Mouse (Mus musculus) embryonic facial prominence, embryonic 15.5 days (tissue): Measurements from ENCODE around the gene Cdk14. TPM values are rescaled to one million over a fixed set of nuclear protein-coding genes. Genes with fewer than 3 reads are reported as not detected.

Experiments
- ATAC-seq: fragments of 200-750 bp; cut with Nextera tagmentation; 2 replicates; pipeline ENCODE4 v1.8.0; 2017; ENCODE audit warnings: low read depth, moderate TSS enrichment; ENCODE audit not compliant: insufficient number of reproducible peaks, low FRiP score, low TSS enrichment
- H3K27ac ChIP-seq: fragments of 300-500 bp; sonication (generic); replicated peaks from 2 replicates; pipeline ENCODE4 v1.5.1; 2015; ENCODE audit warnings: mild to moderate bottlenecking, inconsistent platforms
- H3K27me3 ChIP-seq: fragments of 300-500 bp; sonication (generic); 2 replicates; pipeline ENCODE4 v1.6.1; 2015; ENCODE audit warnings: inconsistent platforms
- H3K36me3 ChIP-seq: fragments of 300-500 bp; sonication (generic); 2 replicates; pipeline ENCODE4 v1.6.1; 2015; ENCODE audit warnings: mild to moderate bottlenecking, inconsistent platforms
- H3K4me1 ChIP-seq: fragments of 300-500 bp; sonication (generic); 2 replicates; pipeline ENCODE4 v1.6.1; 2015; ENCODE audit warnings: inconsistent platforms
- H3K4me2 ChIP-seq: fragments of 300-500 bp; sonication (generic); replicated peaks from 2 replicates; pipeline ENCODE4 v1.6.1; 2015; ENCODE audit warnings: mild to moderate bottlenecking, inconsistent platforms
- H3K4me3 ChIP-seq: fragments of 300-500 bp; sonication (generic); replicated peaks from 2 replicates; pipeline ENCODE4 v1.5.1; 2015; ENCODE audit warnings: mild to moderate bottlenecking, inconsistent platforms
- H3K9ac ChIP-seq: fragments of 300-500 bp; sonication (generic); 2 replicates; pipeline ENCODE4 v1.6.1; 2015; ENCODE audit warnings: inconsistent platforms
- H3K9me3 ChIP-seq: fragments of 300-500 bp; sonication (generic); replicated peaks from 2 replicates; pipeline ENCODE4 v1.6.1; 2016; ENCODE audit warnings: inconsistent platforms
- WGBS: fragments of 180-500 bp; shearing (Covaris S2); methylation state at CpG from one replicate; pipeline ENCODE4 v1.1.7; 2015; 5-methylcytosine and 5-hydroxymethylcytosine counted together
- polyA plus RNA-seq: library from polyadenylated mRNA; unstranded; fragments of >200 nt; fragmentation: Nextera tagmentation; extraction: Ambion mirVana; gene quantifications from 2 replicates; pipeline ENCODE4 v1.2.1, GENCODE M21; 2015

Gene Cdk14
- polyA plus RNA-seq, 1 experiment from 2014 or later, result 24.5 TPM

DNA sequence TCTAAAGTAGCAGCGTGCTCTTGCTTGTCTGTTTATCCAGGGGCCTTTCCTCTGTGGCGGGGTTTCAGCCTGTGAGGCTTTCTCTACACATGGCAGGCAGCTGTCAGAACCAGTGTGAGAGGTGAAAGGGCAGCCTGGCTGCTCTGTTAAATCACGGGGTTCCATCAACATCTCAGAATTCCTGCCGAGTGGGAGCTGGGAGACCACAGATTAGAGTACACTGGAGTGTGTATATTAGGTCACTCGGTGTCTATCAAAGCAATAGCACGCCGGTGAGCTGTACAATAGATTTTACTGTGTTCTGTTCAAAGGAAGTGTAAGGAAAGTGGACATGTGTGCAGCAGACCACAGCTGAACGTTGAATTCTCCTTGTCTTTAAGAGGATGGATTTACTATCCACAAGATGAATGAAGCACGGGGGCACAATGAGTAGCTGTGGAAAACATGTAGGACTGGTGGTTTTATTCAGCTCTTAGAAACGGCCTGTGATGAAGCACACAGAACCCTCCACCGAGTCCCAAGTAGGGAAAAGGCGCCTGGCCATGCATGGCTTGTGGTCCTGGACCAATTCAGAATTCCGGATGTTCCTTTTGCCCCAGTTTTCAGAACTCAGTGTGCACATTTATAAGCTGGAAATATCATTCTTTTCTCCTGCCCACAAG lies 585.2 kb downstream of the Cdk14 start:
- Histone ChIP-seq H3K27me3 (no peaks in the 10 kb centered on the region), H3K36me3 (no peaks in the 10 kb centered on the region), H3K9ac (no peak overlapping the region), H3K4me2 (no peak overlapping the region), H3K4me1 (no peaks in the 10 kb centered on the region), H3K4me3 (no peak overlapping the region), H3K27ac (no peak overlapping the region), H3K9me3 (no peaks in the 10 kb centered on the region)
- ATAC-seq, result no peak
- WGBS, result 26% methylated on average over 13 of the region's 13 CpGs

DNA sequence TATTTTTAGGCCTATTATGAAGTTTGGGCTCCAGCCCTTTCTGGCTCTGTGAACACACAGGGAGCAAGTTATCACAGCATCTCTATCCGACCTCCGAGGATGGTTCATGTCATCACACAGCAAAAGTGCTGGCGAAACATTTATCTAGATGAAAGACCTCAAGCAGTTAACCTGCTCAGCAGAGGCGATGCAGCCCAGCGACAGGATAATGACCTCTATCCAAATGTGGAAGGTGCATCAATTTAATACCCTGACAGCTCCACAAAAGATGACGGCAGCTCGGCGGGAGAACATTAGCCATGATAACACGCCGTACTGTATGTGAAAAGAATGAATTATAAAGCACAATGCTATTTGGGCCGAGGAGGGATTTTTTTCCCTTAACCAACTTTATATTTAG lies 586.2 kb downstream of the Cdk14 start:
- H3K27ac ChIP-seq, result no peak overlapping the region
- H3K9me3 ChIP-seq, result no peaks in the 10 kb centered on the region
- H3K9ac ChIP-seq, result no peak overlapping the region
- no peaks in the 10 kb centered on the region for H3K36me3 ChIP-seq
- no peaks in the 10 kb centered on the region for H3K27me3 ChIP-seq
- H3K4me3 ChIP-seq, result no peak overlapping the region
- H3K4me2 ChIP-seq, result no peak overlapping the region
- no peak for ATAC-seq
- 59% methylated on average over 11 of the region's 11 CpGs for WGBS
- H3K4me1 ChIP-seq, result no peaks in the 10 kb centered on the region

DNA sequence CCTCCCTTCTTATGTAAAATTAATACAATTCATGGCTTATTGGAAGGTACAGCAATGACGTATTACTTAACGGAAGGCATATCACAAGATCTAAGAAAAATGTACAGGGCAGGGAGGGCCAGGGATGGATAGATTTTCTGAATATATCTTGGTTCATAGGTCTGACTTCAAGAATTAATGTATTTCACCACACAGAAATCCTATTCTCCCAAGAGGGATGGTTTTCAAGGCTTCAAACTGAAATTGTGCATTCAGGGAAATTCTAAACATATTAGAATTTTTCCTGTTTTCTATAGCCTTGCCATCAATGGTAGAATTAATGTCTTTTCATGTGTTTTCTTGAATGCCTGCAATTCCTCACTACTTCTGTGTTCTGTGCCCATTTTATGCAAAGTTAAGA lies 593.2 kb downstream of the Cdk14 start:
- no peaks in the 10 kb centered on the region for H3K9me3 ChIP-seq
- WGBS, result 66% methylated on average over 2 of the region's 2 CpGs
- H3K4me2 ChIP-seq, result no peak overlapping the region
- H3K4me1 ChIP-seq, result peaks cover under 1% of the 10 kb centered on the region
- no peak overlapping the region for H3K9ac ChIP-seq
- H3K4me3 ChIP-seq, result no peak overlapping the region
- H3K36me3 ChIP-seq, result no peaks in the 10 kb centered on the region
- H3K27ac ChIP-seq, result no peak overlapping the region
- no peak for ATAC-seq
- H3K27me3 ChIP-seq, result no peaks in the 10 kb centered on the region

DNA sequence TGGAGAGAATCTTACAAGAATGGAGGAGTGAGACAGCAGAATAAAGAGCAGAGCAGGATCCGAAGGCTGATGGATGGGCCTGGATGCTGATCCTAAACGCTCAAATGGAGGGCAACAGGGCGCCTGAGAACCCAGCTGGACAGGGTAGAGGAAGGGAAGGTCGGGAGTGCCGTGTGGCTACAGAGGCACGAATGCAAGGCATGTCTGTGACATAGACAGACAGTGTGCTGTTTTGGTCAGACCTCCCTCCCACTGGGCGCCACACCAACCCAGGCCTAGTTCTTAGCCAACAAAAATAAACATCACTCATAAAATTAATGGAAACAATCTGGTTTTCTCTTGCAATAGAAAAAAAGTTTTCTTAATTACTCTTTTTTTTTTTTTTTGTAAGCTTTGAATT lies 594.2 kb downstream of the Cdk14 start:
- Histone ChIP-seq H3K4me3 (no peak overlapping the region), H3K27me3 (no peaks in the 10 kb centered on the region), H3K27ac (no peak overlapping the region), H3K9ac (no peak overlapping the region), H3K4me2 (no peak overlapping the region), H3K36me3 (no peaks in the 10 kb centered on the region), H3K4me1 (peaks cover 9% of the 10 kb centered on the region), H3K9me3 (no peaks in the 10 kb centered on the region)
- no peak for ATAC-seq
- WGBS, result 63% methylated on average over 7 of the region's 7 CpGs

DNA sequence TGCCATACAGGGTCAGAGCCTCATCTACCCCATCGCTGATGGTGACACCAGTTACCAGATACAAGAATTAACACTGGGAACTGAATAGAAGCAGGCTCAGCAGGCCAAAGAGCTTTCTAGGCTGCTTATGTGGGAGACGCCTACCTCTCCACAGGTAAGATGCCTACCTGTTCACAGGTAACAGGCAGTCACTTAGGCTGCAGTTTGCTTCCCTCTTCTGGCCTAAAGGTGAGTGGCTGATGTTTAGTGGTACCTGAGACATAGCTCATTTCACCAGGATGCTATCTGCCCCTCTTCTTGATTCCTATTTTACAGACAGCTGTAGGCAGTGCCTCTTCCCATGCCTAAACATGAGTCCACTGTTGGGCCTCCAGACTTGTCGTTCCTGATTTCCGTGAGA lies 595.0 kb downstream of the Cdk14 start:
- H3K27ac ChIP-seq, result no peak overlapping the region
- H3K4me2 ChIP-seq, result no peak overlapping the region
- H3K36me3 ChIP-seq, result no peaks in the 10 kb centered on the region
- peaks cover 9% of the 10 kb centered on the region for H3K4me1 ChIP-seq
- H3K4me3 ChIP-seq, result no peak overlapping the region
- H3K9me3 ChIP-seq, result no peaks in the 10 kb centered on the region
- WGBS, result 82% methylated on average over 4 of the region's 4 CpGs
- ATAC-seq, result no peak
- H3K9ac ChIP-seq, result no peak overlapping the region
- no peaks in the 10 kb centered on the region for H3K27me3 ChIP-seq

DNA sequence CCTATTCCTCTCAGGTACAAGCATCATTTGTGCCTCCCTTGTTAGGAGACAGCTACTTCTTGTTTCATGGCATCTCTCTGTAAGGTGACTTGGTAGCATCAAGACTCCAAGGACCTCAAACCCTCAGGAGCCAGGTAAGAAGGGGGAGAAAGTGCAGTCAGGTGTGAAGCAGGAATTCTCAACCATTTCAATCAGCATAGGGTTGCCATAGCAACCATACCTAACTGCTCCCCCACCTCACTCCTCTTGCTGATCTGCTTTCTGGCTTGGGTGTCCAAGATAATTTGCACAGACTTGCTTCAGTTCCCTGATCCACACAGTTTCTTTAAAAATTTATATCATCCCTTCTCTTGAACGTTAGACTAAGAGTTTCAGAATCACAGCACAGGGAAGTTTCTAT lies 595.9 kb downstream of the Cdk14 start:
- ATAC-seq, result no peak
- peaks cover 9% of the 10 kb centered on the region for H3K4me1 ChIP-seq
- no peaks in the 10 kb centered on the region for H3K36me3 ChIP-seq
- H3K4me2 ChIP-seq, result no peak overlapping the region
- no peak overlapping the region for H3K4me3 ChIP-seq
- no peak overlapping the region for H3K9ac ChIP-seq
- no peak overlapping the region for H3K27ac ChIP-seq
- H3K27me3 ChIP-seq, result no peaks in the 10 kb centered on the region
- no peaks in the 10 kb centered on the region for H3K9me3 ChIP-seq
- WGBS, result 41% methylated on average over 1 of the region's 1 CpGs

DNA sequence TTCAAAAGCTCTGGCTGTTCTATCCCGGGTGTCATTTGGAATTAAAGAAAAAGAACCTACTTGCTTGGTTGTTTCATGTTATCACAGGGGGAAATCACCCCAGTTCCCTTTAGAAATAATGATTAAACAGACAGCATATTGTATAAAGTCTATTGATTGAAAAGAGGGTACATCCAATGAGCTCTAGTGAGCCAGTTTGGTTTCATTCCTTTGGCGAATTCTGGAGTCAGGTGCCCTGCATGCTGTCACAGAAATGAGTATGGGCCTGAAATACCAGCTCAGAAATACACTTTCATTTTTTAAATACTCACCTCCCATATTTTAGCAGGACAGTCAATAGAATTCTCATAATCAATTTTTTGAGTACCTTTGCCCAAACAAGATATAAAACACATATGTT lies 598.1 kb downstream of the Cdk14 start:
- H3K4me2 ChIP-seq, result no peak overlapping the region
- H3K4me1 ChIP-seq, result peaks cover 9% of the 10 kb centered on the region
- H3K27ac ChIP-seq, result no peak overlapping the region
- ATAC-seq, result no peak
- no peak overlapping the region for H3K9ac ChIP-seq
- no peaks in the 10 kb centered on the region for H3K9me3 ChIP-seq
- H3K4me3 ChIP-seq, result no peak overlapping the region
- 47% methylated on average over 2 of the region's 2 CpGs for WGBS
- H3K36me3 ChIP-seq, result no peaks in the 10 kb centered on the region
- no peaks in the 10 kb centered on the region for H3K27me3 ChIP-seq

DNA sequence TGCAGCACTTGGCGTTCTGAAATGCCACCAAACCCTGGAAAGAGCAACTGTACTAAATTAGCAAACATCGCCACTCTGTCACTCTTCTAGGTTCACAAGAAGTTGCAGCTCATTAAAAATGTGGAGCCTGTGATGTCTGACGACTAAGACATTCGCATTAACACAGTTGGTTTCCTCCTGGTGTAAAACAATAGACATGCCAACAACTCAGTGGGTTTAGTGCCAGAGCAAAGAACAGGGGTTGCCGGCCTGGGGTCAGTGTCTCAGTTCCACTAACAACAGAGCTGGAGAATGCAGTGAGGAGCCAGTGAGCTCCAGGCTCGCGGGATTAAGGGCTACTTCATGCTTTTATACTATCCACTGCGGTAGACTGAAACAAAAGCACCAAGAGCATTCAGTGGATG lies 598.7 kb downstream of the Cdk14 start:
- Histone ChIP-seq H3K27me3 (no peaks in the 10 kb centered on the region), H3K4me3 (no peak overlapping the region), H3K4me1 (peaks cover 9% of the 10 kb centered on the region), H3K9ac (no peak overlapping the region), H3K27ac (no peak overlapping the region), H3K4me2 (no peak overlapping the region), H3K9me3 (no peaks in the 10 kb centered on the region), H3K36me3 (no peaks in the 10 kb centered on the region)
- no peak for ATAC-seq
- WGBS, result 24% methylated on average over 8 of the region's 8 CpGs

DNA sequence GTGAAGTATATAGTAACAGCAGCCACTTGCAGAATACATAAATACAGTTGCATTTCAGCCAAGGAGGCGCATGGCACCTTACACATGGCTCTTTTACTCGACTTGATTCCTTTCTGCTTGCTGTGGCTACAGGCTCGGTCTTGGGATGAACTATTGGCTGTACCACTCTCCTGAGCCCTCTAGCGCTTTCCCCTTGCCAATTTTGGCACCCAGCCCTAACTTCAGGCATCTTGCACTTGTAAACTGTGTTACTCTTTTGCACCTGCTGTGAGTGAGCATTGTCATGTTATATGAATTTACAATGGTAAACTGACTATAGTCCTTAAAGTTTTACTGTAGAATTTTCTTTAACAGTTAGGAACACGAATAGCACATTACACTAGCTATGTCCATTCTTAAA lies 603.1 kb downstream of the Cdk14 start:
- no peaks in the 10 kb centered on the region for H3K9me3 ChIP-seq
- H3K27ac ChIP-seq, result no peak overlapping the region
- ATAC-seq, result no peak
- WGBS, result 75% methylated on average over 5 of the region's 5 CpGs
- peaks cover 13% of the 10 kb centered on the region for H3K4me1 ChIP-seq
- H3K4me2 ChIP-seq, result no peak overlapping the region
- H3K9ac ChIP-seq, result no peak overlapping the region
- no peaks in the 10 kb centered on the region for H3K36me3 ChIP-seq
- H3K4me3 ChIP-seq, result no peak overlapping the region
- H3K27me3 ChIP-seq, result no peaks in the 10 kb centered on the region

DNA sequence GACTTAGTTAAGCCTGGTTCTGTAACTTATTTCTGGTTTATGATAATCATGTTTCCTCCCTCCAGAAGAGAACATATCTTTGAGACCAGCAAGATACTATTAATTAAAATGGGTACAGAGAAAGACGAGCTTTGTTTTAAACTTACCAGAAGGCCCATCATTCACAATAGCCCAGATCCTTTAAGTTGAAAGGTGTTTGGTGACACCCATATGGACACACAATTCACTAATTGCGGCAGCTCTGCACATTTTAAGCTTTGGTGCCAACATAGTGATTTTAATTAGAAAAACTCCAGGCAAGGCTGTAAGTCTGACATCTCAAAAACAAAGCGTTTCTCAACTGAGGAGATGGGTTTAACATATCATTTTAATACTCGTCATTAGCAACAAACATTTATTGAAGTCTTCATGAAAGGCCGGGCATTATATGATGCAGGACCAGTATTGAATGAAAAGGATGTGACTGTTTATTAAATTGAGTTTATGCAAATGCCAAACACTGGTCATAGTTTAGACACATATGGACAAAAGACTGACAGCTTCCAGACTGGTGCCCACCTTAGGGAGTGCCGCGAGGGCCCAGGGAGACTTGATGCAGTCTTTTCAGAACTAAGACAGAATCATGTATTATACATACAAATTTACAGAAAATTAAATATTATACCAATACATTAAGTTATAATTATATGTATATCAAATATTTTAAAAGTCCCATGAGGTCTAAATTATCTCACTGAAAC lies 605.5 kb downstream of the Cdk14 start:
- H3K9me3 ChIP-seq, result no peaks in the 10 kb centered on the region
- H3K4me1 ChIP-seq, result 0 out of 2 replicates have a peak, but pooled peaks cover 4% of the 10 kb centered on the region
- no peak overlapping the region for H3K4me2 ChIP-seq
- no peak overlapping the region for H3K4me3 ChIP-seq
- H3K27me3 ChIP-seq, result no peaks in the 10 kb centered on the region
- 89% methylated on average over 7 of the region's 7 CpGs for WGBS
- H3K9ac ChIP-seq, result no peak overlapping the region
- no peak for ATAC-seq
- no peaks in the 10 kb centered on the region for H3K36me3 ChIP-seq
- H3K27ac ChIP-seq, result no peak overlapping the region

DNA sequence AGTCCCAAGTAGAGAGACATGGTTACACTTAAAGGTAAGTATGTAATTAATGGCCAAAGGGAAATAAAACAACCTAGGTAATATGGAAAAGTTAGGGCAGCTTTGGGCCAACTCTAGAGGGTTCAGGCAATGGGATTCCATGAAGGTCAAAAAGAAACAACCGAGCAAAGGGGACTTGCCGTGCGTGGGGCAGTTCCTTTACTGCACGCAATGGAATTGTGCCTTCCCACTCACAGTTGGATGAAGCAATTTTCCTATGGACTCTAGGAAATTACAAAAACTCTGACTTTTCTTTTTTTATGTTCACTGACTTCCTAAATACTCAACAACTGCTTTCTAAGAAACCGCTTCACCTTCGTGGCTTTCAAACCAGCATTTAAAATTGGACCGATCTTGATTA lies 606.8 kb downstream of the Cdk14 start:
- no peak overlapping the region for H3K9ac ChIP-seq
- no peaks in the 10 kb centered on the region for H3K27me3 ChIP-seq
- H3K4me3 ChIP-seq, result no peak overlapping the region
- ATAC-seq, result no peak
- no peak overlapping the region for H3K27ac ChIP-seq
- 0 out of 2 replicates have a peak, but pooled peaks cover 4% of the 10 kb centered on the region for H3K4me1 ChIP-seq
- no peaks in the 10 kb centered on the region for H3K36me3 ChIP-seq
- WGBS, result 93% methylated on average over 7 of the region's 7 CpGs
- H3K9me3 ChIP-seq, result no peaks in the 10 kb centered on the region
- H3K4me2 ChIP-seq, result no peak overlapping the region
